Mouse (Mus musculus): ENCODE data around the gene Clic6.

The Clic6 gene

GRCm38 (mm10) chr16:92485436-92485835 is at the start of gene Clic6:
Gene Clic6, plus strand, starts transcription at chr16:92485736.
- no peak for DNase-seq (ENCODE audit: low read depth, low spot score)

DNA sequence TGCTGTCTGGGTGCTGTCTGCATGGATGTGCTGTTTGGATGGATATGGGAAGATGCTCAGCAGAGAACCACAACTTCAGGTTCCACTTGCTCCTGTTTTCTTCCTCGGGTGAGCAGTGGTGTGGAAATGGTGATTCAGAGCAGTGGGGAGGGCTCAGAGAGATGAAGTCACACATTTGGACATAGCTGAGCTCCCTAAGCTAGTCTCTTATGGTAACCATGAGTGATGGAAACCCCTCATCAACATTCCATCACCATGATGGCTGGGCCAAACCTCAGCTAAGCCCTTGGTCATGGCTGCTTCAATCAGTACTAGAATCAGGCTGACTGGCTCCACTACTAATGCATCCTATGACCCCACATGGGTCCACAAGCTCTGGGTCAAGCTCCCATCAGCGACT is 45.8 kb upstream of the Clic6 start:
- DNase-seq (ENCODE audit: low read depth, low spot score), result no peak

DNA sequence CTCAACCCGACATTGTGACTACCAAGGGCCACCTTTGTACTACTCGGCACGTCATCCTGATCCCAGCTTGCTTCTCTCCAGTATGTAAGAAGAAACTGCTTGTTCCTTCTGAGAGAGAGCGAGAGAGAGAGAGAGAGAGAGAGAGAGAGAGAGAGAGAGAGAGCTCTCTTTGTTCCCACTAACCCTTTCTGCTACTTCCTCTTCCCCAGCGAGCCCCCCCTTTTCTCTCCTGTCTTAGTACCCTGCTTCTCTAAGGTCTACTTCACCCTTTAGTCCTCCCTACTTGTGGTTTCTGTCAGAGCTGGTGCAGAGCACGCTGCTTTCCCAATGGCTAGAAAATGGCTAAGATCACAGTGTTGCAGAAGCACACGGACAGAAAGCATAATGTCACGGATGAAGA is 45.3 kb upstream of the Clic6 start:
- no peak for DNase-seq (ENCODE audit: low read depth, low spot score)

DNA sequence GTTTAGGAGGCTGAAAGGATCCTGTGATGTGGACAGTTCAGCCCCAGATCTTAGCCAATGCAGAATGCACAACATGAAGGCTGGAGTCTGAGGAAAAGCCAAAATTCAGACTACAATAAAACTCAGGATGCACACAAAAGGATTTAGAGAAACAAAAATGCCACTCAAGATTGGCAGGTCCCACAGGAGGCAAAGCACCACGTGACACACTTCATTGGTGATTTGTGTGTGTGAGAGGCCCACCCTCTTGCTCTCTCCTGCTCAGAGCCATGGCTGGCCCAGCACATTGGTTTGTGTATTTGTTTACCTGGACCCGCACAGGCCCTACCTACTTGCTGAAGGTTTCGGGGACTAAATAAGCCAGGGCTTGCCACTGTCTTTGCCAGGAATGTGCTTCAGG is 44.3 kb upstream of the Clic6 start:
- no peak for DNase-seq (ENCODE audit: low read depth, low spot score)

- DNase-seq (ENCODE audit: low read depth, low spot score), result no peak
Measured at GRCm38 (mm10) chr16:92442150-92442549, 43.4 kb upstream of the Clic6 start.

GRCm38 (mm10) chr16:92442946-92443345 is 42.6 kb upstream of the Clic6 start:
- DNase-seq (ENCODE audit: low read depth, low spot score), result no peak

DNA sequence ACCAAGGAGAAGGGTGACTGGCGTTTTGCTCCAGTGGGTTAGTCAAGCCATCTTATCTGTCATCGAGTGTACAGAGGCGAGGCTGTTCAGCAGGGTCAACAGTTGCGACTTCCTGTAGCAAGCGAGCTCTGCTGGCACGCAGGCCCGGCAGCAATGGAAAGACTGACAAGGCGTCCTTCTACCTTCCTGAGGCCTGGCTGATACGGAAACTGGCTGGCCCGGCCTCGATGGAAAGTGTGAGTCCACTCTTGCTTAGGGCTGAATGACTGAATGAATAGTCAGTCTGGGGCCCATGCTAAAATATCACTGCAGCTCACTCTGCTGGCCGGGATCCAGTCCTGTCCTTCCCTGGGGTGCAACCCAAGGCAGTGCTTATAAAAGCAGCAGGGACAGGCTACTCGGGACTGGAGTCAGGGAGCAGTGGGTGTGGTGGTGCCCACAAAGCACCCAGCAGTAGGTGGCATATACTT is 41.9 kb upstream of the Clic6 start:
- peak; percentile 72 for DNase-seq (ENCODE audit: low read depth, low spot score)

GRCm38 (mm10) chr16:92445377-92445776 is 40.2 kb upstream of the Clic6 start:
- DNase-seq (ENCODE audit: low read depth, low spot score), result peak; percentile 36

DNA sequence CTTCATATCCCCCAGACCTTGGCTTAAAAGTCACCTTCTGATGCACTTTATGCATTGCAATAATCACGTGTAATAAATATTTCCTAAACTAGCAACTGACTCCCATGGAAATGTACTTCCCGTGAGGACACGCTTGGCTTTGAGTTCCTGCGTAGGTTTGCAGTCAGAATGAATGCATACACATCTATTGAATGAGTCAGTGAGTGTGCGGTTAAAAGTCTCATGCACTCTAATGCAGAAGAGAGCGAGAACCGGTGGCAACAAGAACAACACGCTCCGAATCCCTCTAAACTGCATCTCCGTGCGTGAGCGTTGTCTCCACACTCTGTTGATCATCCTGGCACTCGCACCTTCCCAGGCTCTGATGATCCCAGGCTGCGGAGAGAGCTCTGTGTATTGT is 36.5 kb upstream of the Clic6 start:
- no peak for DNase-seq (ENCODE audit: low read depth, low spot score)

GRCm38 (mm10) chr16:92450331-92450730 is 35.2 kb upstream of the Clic6 start:
- DNase-seq (ENCODE audit: low read depth, low spot score), result no peak

- peak; percentile 38 for DNase-seq (ENCODE audit: low read depth, low spot score)
Measured at GRCm38 (mm10) chr16:92451516-92452072, 33.9 kb upstream of the Clic6 start.

- no peak for DNase-seq (ENCODE audit: low read depth, low spot score)
Measured at GRCm38 (mm10) chr16:92452609-92453008, 32.9 kb upstream of the Clic6 start.

DNA sequence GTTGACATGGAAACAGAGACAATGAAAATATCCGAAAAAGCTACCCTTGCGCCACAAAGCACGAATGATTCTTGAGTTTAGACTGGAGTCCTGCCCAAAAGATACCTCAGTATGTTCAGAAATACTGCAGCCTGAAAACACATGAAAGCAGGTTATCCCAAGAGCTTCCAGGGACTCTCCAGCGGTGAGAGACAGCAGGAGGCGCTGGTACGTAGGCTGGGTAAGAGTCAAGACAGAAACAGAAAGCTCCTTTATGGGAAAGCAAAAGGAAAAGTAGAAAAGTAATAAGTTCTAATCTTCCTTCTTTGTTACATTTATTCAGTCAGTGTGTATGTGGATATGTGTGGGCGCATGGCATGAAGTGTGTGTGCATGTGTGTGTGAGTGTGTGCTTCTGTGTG is 31.5 kb upstream of the Clic6 start:
- no peak for DNase-seq (ENCODE audit: low read depth, low spot score)

DNA sequence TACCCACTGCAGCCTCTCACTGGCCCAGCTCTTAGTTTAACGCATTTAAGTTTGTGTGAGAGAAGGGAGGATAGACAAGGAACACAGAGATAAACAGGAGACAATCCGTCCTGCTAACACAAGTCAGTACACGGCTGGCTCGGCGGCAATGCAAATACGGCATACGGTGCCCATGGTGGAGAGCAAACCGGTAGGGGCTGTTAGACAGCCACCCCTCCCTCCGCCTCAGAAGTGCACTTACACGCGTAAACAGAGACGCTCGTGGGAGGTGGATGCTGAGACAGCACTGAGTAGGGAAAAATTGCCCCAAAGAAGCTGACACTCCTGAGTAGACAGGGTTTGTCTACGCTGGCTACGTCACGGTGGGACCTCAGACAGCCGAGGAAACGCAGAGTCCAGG is 31.0 kb upstream of the Clic6 start:
- DNase-seq (ENCODE audit: low read depth, low spot score), result no peak

DNA sequence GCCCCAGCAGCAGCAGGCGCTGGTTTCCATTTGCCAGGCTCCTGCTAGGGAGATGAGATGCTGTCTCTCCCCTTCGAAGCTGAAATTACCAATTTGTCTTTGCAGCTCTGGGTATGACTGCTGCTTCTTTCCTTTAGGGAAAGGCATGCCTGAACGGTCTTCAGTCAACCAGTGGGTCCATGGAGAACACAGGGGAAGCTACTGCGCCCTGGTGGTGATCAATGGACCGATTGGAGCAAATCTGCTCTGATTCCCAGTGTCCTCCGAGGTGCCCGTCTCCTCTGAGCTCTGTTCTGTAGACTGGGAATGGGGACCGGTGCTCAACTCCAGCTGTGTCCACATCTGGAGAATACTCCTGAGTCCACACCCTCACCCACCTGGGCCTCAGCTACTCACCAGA is 30.0 kb upstream of the Clic6 start:
- DNase-seq (ENCODE audit: low read depth, low spot score), result no peak

DNA sequence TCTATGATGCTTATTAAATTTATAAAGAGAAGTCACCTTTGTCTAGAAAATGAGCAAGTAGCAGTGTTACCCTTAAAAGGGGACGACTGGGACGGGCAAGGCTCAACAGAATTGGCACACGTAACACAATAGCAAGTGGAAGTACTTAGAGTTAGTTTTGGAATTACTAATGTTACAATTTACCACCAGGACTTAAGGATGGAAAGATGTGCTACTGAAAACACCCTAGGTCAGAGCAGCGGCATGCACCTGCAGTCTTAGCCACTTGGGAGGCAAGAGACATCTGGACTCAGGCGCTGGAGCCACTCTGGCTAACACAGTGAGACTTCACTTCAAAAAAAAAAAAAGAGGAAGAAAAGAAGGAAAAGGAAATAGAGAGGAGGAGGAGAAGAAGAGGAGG is 29.6 kb upstream of the Clic6 start:
- DNase-seq (ENCODE audit: low read depth, low spot score), result no peak

GRCm38 (mm10) chr16:92457594-92457993 is 27.9 kb upstream of the Clic6 start:
- DNase-seq (ENCODE audit: low read depth, low spot score), result peak; percentile 71

GRCm38 (mm10) chr16:92461412-92461811 is 24.1 kb upstream of the Clic6 start:
- DNase-seq (ENCODE audit: low read depth, low spot score), result no peak

GRCm38 (mm10) chr16:92464390-92464972 is 21.1 kb upstream of the Clic6 start:
- no peak for DNase-seq (ENCODE audit: low read depth, low spot score)

DNA sequence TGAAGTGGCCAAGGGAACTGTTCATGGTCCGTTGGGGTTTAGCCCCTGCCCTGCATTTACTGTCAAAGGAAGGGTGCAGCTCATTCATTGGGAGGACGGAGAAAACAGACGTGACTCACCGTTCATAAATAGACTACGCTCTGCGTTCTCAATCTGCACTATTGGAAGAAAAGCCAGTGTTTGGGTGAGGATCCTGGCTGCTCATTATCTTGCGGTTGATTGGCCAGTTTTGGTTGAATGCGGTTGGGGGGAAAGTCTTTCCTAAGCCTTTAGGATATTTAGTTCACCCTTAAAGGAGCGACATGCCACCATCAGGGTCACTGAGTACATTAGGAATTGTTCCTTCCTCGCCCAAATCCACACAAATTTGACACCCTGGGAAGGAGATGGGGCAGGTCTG is 20.3 kb upstream of the Clic6 start:
- DNase-seq (ENCODE audit: low read depth, low spot score), result no peak

DNA sequence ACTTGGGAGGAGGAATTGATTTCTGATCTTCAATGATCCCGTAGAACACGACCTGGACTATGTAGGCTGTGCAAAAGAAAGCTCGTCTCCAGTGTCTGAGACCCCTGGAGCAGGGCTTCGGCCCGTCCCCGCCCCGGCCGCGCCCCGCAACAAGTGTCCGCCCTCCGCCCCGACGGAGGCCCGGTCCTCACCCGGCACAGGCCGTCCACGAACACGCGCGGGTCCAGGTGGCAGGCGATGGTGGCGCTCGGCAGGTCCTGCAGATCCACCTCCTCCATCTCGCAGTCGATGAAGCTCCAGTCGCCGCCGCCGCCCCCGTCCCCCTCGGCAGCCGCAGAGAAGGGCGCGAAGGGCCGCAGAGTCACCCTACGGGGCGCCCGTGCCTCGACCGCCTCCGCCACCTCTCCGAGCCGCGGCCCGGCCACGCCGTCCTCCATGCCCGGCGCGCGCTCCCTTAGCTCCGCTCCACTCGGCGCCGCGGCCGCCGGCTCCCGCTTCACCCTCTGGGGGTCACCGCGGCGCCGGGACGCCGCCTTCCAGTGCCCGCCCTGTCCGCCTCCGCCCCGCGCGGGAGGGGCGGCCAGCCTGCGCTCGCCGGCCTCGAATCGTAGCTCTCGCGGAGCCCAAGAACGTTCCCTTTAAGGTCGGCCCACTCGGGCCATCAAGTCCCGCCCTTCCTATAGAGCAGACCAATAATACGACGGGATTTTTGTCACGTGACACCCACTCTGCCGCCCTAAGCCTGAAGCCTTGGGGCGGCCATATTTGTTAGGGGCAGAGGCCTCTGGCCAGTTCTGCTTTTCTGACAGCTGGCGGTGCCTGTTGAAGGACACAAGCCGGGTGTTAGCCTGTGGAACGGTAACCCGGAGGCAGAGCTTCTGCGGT is 19.7 kb upstream of the Clic6 start:
- DNase-seq (ENCODE audit: low read depth, low spot score), result peak; percentile 99

- no peak for DNase-seq (ENCODE audit: low read depth, low spot score)
Measured at GRCm38 (mm10) chr16:92467041-92467440, 18.5 kb upstream of the Clic6 start.

DNA sequence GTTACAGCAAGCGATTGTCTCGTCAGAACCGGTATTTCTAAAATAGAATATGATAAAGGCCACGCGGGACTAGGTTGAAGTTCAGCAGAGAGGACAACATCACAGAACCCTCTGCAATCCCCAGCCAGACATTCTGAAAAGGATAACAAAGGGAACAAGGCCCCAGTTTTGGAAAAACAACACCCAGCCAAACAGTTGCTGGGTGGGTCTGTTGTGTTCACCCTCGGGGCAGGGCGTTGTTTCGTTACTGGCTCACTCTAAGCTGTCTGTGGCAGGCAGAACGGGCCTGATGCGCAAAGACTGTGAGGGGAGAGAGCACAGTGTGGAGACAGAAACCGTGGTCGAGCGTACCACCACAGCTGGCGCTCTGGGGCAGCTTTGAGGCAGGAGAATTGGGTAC is 17.1 kb upstream of the Clic6 start:
- peak; percentile 66 for DNase-seq (ENCODE audit: low read depth, low spot score)
